Mouse (Mus musculus) frontal cortex, postnatal 10 days (tissue): ENCODE results near the gene Preb.

Experiments
- DNase-seq, 2 experiments: peaks; one replicate each; pipeline ENCODE4 v3.0.0; 2022; ENCODE audit warnings: low spot score in 2 of 2, mixed read lengths in 1 of 2

Gene Preb

GRCm38 (mm10) chr5:30955751-30956150 is 4.4 kb downstream of the Preb start:
- no peak for DNase-seq

- DNase-seq, result no peak
Observed at GRCm38 (mm10) chr5:30954556-30954955, 5.6 kb downstream of the Preb start.

DNA sequence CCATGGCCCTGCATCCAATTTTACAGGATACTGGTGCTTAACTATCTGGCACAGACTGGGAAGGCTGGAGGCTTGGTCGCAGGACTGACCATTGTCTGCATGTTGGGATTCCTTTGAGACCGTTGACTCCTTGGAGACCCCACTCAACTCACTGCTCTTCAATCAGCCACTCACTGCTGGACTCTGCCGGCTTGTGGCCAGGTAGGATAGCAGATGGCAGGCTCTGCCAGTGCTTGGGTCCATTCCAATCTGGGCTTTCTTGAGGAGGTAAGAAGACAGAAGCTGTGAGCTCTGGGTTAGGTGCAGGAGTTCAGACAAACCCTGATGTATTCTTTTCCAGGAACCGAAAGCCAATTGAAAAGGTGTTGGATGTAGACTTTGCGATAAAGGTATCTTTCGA is 6.1 kb downstream of the Preb start:
- no peak for DNase-seq

GRCm38 (mm10) chr5:30952551-30952950 is 7.6 kb downstream of the Preb start:
- no peak for DNase-seq

DNA sequence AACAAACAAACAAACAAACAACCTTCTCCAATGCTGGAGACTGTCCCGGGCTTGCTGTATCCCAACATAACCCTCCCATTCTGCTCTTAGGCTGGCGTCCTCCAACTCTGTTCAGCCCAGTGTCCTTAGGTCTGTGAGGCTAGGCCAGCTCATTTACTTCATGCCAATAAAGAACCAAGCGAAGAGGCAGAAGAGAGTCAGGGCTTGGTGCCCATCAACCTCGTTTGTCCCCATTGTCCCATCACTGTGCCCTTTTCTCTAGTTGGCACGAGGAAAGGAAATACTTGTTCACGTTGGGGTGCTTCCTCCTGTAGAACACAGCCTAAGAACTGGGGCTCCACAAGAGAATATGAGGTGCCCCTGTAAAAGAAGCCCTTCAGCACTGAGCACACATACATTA is 8.5 kb downstream of the Preb start:
- peak in 1 of 2 experiments; percentile 19 for DNase-seq

DNA sequence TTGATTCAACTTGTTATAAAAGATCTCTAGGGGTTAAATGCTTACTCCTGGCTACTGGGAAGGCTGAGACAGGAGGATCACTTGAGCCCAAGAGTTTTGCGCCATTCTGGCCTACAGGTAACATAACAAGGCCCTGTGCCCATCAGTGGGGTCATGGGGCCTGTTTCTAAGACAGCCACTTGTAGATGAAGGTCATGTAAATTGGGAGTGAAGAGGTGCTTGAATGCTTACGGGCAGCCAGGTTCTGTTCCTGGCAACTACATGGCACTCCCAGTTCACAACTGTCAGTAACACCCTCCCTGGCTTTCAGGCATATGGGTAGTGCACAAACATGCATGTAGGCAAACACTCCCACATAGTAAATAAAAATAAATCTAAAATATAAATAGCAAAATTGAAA is 9.2 kb downstream of the Preb start:
- DNase-seq, result peak in 1 of 2 experiments; percentile 13

GRCm38 (mm10) chr5:30950451-30950850 is 9.7 kb downstream of the Preb start:
- DNase-seq, result no peak

DNA sequence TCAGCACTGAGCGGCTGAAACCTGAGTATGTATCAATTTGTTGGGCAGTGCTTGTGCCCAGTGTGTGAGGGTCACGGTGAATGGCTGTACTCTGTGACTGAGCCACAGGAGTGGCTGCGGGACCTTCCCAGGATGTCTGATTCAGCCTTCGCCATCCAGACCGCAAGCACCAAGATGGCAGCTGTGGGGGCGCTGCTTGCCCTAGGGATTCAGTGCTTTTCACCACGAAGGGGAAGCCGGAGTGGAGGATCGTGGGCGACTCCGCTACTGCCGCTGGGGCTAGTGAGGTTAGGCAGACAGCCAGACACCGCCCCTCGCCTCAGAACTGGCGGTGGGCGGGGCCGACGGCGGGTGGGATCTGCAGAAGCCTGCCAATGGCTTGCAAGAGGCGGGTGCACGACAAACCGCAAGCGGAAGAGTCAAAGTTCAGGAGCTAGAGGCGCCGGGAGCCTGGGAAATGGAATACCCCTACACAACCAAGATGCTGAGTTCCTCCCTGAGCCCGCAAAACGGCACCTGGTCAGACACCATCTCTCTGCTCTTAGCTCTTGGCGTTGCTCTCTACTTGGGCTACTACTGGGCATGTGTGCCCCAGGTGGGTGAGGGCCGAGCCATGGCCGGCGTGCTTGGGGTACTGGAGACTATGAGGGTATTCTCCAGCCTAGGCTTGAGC is 10.4 kb downstream of the Preb start:
- DNase-seq, result peak; percentile 91 to 95

- no peak for DNase-seq
Observed at GRCm38 (mm10) chr5:30948620-30949019, 11.5 kb downstream of the Preb start.

DNA sequence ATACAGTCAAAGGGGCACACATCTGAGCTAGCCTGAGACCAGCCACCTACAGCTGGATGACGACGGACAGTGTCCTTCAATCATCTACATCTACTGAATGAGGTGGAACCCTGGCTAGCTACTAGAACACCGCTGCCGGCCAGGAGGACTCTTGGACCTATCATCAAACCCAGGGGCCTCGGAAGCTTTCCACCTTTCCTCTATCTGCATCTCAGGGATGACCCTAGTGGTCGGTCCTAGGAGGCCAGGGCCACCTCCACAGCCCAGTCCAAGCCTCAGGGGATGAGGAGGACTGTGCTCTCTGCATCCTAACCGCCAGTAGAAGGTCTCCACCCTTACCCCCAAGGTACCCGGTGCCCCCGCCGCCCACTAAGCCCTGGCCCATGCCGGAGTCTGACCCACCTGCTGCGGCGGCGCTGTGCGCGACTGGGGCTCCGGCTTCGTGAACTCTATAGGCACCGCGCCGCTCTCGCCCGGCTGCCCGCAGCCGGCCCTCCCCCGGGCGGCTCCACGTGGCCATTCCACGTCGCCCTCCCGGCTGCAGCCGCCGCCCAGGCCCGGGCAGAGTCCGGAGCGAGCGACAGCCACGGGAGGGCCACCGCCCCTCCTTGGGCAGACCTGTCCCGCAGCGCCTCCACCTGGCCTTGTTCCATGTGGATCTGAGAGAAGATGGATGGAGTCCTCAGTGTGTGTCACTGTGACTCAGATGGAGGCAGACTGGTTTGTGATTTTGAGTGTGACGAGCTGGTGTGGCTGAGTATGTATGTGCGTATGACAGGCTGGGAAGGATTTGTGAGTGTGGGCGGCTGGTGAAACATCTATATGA is 15.0 kb downstream of the Preb start, which contains the start of gene Cgref1:
Gene Cgref1 (minus strand): TSS at position 636 of the 826 bp plus-strand sequence.
- peak; percentile 66 to 68 for DNase-seq

GRCm38 (mm10) chr5:30944344-30944743 is 15.8 kb downstream of the Preb start:
- DNase-seq, result no peak

DNA sequence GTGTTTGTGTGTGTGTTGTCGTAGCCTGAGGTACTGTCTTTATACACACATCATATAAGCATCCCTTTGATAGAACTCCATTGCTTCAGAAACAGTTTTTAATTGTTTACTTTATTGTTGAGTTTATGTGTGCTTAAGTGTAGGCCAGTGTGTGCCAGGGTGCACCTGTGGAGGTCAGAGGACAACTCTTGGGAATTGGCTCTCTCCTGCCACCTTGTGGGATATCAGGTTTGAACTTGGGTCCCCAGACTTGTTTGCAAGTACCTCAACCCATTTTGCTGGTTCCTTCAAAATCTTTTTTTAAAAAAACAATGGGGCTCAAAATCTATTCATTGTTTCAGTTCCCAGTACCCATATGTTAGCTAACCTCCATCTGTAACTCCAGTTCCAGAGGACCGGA is 17.2 kb downstream of the Preb start:
- no peak for DNase-seq

- DNase-seq, result peak in 1 of 2 experiments; percentile 9
Observed at GRCm38 (mm10) chr5:30934725-30935461, 25.3 kb downstream of the Preb start.

DNA sequence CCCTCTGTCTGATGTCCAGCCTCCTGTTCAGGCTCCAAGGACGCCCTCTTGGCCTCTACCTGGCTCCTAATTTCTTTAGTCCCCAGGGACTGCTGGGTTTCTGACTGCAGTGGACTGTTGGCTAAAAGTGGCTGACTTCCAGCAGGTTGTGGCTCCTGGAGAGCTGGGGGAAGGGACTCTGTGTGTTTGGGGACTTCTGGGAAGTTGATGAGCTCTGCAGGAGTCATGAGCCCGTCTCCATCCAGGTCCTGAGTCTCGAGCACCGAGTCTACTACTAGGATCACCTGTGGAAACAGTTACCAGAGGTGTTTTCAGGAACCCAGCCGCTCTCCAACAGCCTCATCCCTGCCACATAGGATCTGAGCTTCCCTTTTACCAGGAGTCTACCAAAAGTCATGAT is 26.5 kb downstream of the Preb start:
- DNase-seq, result no peak

DNA sequence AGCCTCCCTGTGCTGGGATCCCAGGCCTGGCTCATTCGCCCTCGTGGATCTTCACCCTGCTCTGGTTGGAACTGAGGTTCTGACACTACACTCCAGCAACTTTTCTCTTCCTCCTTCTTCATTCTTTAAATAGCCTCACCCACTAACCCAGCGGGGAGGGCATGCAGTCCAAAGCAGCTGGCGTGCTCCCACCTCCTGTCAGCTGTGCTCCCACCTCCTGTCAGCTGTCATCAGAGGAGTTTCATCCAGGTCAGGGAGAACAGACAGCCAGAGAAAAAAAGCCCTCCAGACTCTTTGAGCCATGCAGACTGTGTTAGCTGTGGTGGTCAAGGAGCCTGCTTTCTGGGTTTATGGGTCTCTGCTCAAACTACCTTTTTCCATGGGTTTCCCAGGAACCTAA is 28.8 kb downstream of the Preb start:
- DNase-seq, result no peak

GRCm38 (mm10) chr5:30930846-30931245 is 29.3 kb downstream of the Preb start:
- DNase-seq, result no peak

DNA sequence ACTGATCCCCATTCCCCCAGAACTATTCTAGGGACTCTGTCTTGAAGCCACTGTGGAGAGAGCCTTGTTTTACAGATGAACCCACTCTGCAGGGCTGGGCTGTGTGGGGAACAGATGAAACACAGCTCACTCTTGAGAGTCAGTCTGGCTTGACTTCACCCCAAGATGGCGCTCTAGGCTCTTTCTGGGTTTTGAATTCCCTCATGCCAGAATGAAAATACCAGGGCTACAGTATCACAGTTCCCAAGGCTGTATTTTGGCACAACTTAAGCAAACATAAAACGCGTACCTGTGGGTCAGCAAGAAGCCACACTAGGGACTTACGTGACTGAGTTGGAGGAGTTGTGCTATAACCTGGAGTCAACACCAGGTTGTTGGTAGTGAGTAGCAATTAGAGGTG is 30.0 kb downstream of the Preb start:
- DNase-seq, result peak in 1 of 2 experiments; percentile 75

DNA sequence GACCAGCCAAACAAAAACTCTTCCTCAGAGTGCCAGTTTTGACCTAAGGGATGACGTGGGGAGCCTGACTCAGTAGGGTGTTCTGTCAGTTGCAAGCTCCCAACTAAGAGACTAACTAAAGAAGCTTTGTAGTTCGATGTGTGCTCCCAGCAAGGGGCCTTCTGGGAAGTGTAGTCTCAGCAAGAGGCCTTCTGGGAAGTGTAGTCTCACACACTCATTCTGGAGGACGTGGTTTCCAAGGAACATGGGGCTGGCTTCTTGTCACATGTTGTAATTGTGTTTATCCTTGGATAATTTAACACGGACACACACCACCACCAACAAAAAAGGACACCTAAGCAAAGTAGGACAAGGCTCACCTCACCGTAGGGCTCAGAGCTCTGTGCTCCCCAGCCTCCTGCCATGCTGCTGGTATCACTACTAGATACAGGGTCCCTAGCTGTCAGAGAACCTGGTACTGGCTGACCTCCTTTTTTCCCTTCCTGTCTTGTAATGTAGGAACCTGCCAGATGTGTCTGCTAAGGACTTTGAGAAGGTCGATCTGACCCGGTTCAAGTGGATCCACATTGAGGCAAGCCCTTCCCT is 32.1 kb downstream of the Preb start:
- DNase-seq, result peak in 1 of 2 experiments; percentile 31

DNA sequence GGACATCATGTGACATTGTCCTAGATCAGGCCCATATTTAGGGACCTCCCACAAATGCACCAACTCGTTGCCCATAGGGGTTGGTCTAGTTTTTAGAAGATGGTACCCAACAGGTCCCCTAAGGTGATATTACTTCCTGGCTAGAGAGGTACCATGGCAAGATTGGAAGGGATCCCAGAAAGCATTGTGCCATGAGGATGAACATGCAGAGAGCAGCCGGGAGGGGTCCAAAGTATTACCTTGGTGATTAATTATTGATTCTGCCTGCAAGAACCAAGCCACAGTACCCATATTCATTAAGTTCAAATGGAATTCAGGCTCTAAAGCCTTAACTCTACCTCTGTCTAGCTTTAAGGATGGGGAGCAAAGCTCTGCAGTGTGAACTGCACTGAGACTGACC is 34.1 kb downstream of the Preb start:
- DNase-seq, result no peak

- no peak for DNase-seq
Observed at GRCm38 (mm10) chr5:30925217-30925616, 34.9 kb downstream of the Preb start.

DNA sequence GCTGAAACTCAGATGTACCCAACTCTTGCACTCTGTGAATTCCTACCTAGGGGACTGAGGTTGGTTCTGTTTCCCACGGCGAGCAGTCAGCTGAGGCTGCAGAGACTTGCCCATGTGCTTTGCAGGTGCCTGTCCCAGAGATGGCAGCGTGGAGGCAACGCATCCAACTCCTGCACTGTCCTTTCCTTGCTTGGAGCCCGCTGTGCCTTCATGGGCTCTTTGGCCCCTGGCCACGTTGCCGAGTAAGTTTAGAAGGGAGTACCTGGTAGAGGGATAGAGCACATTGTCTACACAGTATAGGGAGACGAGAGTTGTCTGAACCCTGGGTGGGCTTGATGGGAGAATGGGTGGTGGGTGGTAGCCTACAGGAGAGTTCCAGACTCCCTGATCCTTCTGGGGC is 35.5 kb downstream of the Preb start:
- no peak for DNase-seq

GRCm38 (mm10) chr5:30923119-30923518 is 37.0 kb downstream of the Preb start:
- DNase-seq, result no peak
